Mouse (Mus musculus): ENCODE results near the gene Mpc1. TPM values are rescaled to one million over a fixed set of nuclear protein-coding genes. Genes with fewer than 3 reads are reported as not detected.

Gene Mpc1
- total RNA-seq (2021): 100 to 1,000 TPM; 250 to 257 TPM

DNA sequence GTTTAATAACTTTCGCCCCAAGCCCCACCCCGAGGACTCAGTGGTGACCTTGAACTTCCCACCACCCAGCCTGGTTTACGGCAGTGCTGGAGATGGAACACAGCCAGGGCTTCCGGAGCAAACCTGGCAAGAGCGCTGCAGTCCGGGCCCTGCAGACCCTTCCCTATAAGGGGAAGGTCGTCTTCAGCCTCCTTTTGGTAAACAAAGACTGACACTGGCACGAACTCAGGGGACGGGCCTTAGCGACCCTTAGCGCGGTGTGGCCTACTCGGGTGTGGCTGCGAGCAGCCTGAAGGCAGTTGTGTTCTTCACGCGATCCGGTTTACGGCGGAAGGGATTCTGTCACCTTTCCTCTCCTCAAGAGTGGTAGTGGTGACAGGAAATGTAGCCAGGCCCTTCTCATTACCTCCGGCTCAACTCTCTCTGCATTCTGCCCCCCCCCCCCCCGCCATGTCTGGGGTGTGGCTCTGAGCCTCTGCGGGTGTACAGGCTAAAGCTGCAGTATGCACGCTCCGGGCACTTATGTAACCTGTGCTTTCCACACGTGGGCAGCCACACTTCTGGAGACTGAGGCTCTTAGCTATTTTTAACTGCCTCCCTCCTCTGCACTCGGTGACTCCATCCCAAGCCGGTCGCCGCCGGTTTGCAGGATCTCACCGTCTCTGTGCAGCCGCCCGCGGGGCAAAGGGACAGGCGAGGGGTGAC lies at the start of gene Mpc1:
Mpc1 (plus strand) TSS at position 84 of the 705 bp plus-strand sequence.
- peak; percentile 81 for DNase-seq

DNA sequence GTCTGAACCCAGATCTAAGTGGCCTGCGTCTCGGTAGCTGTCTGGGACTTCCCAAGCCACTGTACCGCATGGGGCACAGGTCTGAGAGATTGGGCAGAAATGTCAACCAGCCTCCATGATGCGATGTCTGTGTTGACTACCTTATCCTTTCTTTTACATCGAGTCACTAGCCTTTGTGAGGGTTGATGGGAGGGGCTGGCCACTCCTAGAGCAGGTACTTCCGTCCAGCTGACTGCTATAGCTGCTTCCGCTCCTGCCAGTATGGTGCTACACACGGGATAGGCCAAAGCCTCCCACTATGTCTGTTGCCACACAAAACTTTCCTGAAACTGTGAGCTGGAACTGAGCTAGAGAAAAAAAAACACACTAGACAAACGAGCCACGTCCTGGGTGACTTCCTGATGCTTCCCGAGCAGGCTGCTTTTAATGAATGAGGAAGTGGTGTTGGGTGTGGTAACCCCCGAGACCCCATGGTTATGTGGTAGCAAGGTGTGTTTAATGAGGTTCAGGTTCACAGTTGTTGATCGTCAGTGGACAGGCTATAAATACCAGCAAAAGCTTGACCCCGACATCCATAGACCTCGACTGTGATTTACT lies 49.0 kb upstream of the Mpc1 start:
- no peak for DNase-seq

- DNase-seq: no peak
Measured at GRCm38 (mm10) chr17:8234537-8234936, 48.2 kb upstream of the Mpc1 start.

DNA sequence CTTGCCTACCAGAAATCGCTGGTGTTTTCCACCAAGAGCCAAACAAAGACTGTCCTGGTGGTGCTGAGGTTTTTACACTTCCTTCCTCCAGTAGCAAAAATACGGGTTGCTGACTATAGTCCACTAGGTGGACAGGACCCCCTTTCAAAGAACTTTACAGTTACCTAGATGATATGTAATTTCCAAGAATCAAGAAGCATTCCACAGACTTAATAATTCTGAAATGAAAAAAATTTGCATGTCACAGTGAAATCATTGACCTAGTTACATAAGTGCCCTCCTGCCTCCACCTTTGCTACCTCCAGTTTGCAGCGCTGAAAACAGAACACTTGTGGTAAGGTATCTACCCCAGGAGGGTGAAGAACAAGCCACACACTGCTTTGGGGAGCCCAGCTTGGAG lies 47.0 kb upstream of the Mpc1 start, which contains the start of gene Ccr6:
Ccr6 (plus strand) TSS at position 301 of the 400 bp plus-strand sequence.
- DNase-seq: no peak

DNA sequence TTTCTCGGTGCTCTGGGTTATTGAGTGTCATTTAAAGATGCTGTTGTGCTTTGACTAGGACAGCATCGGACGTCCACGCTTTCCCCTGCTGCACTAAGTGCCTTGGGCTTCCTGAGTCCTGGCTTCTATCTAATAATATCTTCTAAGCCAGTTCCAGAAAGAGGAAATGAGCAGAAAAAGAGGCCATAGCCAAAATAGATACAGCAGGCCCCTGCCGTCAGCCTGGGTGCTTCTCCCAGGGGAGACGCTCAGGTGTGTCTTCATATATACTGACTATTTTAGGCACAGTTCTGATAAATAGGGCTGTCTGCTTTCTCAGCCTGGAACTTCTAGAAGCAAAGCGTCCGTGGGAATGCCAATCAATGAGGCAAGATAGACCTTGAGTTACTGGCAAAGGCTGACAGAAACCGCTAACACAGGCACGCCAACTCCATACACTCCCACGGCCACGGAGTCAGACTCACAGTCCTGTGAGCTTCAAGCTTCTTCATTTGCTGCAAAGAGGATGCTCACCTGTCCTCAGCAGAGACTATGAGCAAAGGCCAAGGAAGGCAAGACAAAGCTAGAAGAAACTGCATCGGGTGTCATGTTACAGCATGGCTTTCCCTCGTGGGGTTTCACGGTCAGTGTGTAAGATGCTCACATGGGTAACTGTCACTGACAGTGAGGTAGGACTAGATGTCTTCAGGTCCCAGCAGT lies 44.5 kb upstream of the Mpc1 start:
- DNase-seq: no peak

GRCm38 (mm10) chr17:8239561-8239960 lies 43.1 kb upstream of the Mpc1 start:
- no peak for DNase-seq

DNA sequence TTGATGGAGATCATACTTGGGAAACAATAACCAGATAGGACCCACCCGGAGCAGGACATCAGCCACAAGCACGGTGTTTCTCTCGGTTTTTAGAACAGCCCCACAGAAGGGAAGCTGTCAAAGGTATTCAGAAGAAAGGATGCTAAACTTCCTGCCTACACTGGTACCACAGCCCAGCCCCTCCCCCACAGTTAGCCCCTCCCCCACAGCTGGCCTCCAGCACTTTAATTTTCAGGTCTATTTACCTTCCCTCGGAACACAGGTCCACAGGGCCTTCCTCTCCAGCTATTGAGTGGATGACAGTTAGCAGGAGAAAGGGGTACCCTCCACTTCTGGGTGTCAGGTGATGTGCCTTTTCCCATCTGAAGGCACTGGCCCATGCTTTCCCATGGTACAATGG lies 42.2 kb upstream of the Mpc1 start:
- DNase-seq: no peak

GRCm38 (mm10) chr17:8241645-8242044 lies 41.1 kb upstream of the Mpc1 start:
- DNase-seq: no peak

GRCm38 (mm10) chr17:8242186-8242585 lies 40.5 kb upstream of the Mpc1 start:
- DNase-seq: no peak

DNA sequence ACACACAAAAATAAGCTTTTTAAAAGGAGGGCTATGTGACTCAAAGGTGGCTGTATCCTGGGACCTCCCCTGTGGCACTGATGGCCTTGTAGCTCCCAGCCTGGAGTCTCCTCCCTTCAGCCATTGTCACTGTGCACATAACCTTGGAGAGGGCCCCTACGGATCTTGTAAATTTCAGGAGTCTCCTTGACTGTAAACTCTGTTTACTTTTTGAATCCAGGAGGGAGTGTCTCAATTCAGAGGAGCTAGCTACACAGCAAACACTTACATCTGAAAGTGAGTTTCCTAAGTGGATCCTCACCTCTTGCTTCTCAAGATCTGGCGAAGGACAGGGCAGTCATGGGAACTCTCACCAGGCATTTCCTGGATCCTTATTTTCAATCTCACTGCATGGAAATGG lies 38.6 kb upstream of the Mpc1 start:
- DNase-seq: no peak

DNA sequence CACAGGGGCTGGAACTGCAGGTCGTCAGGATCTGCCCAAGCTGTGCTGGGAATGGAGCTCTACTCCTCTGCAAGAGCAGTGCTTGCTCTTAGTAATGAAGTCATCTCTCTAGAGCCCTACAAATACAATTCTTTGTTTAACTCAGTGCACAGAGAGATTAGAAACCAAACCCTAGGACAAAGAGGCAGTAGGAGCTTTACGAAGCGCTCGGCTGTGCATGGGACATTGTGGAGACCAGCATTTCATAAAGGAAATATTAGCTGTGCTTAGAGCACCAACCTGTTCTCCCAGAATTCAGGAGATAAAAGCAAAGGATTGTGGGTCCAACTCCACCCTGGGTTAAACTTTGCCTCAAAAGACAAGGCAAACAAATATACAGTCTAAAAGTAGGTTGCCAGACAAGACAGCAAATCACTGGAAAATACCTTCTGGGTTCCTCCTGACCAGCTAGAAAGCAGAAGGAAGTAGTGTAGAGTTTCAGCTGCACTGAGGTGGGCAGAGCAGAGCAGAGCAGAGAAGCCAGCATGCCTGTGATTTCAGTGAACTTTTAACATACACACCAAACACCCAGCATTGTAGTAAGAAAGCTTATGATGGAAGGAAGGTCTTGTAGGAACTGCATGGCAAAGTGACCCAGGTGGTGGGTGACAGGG lies 36.5 kb upstream of the Mpc1 start:
- DNase-seq: no peak

DNA sequence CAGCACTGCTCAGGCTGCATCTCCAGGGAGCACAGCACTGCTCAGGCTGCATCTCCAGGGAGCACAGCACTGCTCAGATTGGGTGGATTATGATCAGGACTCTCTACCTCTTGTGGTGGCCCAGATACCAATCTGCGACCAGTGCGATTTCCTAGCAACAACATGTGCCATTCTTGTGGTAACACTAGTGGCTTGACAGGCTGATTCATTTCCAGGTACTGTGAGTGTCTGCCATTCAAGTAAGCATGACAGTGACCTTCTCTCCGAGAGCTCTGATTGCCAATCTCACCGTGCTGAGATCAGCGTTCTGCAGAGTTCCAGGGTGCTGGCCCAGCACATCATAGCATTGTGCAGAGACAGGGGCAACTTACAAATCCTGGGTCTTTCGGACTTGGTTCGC lies 31.0 kb upstream of the Mpc1 start:
- no peak for DNase-seq

DNA sequence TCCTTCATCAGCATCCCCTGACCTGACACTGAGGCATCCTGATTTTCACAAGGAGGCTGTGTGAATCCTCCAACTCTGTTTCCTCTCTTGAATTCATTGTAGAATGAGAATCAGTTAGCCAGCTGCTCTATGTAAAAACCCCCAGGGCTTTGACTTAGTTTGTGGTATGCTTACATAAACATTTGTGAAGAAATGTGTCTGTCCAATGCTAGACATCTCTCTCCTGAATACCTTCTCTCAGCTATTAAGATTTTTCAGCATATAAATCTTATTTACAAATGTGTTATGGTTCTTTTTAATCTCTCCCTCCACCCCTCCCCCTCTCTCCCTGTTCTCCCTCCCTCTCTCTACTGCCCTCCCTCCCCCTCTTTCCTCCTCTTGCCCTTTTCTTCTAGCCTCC lies 28.4 kb upstream of the Mpc1 start:
- no peak for DNase-seq

DNA sequence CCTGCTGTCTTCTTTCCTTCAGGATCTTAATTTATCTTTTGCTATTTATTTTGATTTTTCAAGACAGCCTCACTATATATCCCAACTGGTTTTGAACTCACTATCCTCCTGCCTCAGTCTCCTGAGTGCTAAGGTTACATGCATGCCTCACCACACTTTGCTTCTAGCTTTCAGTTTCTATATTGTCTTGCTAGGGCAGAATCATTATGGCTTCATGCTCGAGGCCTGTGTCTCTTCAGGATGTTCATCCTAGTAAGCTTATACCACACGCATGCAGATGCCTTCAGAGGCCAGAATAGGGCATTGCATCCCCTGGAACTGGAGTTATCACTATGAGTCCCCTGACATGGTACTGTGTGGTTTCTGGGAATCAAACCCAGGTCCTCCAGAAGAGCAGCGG lies 27.8 kb upstream of the Mpc1 start:
- DNase-seq: no peak

- no peak for DNase-seq
Measured at GRCm38 (mm10) chr17:8255583-8255982, 27.1 kb upstream of the Mpc1 start.

- DNase-seq: no peak
Measured at GRCm38 (mm10) chr17:8256982-8257381, 25.7 kb upstream of the Mpc1 start.

- peak; percentile 59 for DNase-seq
Measured at GRCm38 (mm10) chr17:8264638-8265037, 18.1 kb upstream of the Mpc1 start.

- no peak for DNase-seq
Measured at GRCm38 (mm10) chr17:8272054-8272749, 10.5 kb upstream of the Mpc1 start.

DNA sequence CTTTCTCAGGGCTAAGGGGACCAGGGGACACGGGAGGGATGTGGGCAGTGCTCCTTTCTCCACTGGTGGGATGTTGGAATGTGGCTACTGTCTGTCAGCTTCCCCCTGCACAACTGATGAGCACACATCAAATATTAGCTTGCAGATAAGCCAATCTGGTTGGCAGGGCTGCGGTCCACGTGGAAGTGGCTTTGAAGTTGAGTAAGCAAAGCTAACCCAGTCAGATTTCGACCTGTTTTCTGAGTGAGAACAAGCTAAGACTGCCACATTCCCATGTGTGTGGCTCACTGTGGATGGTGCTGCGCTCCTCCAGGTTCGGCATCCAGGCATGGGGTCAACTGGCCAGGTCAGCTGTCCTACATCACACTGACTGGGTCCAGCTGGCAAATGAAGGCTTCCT lies 9.8 kb upstream of the Mpc1 start:
- no peak for DNase-seq

DNA sequence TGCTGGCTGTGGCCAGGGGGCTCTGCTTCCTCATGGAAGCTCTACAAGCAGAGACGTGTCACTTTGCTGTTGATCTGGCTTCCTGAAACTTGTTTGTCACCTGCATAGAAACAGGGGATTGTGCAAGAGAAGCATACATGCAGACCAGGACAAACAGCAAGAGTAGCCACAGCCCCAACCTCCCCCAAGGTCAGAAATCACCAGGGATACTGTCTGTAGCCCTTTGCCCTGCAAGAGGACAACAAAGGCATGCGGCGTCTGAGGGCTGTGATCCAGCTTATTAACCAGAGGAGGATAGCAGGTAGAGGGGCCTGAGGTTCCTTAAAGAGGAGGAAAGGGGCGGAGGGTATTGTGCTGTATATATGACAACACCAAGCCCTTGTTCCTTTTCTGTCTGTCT lies 6.6 kb upstream of the Mpc1 start:
- DNase-seq: no peak

- DNase-seq: no peak
Measured at GRCm38 (mm10) chr17:8276680-8277079, 6.0 kb upstream of the Mpc1 start.

- no peak for DNase-seq
Measured at GRCm38 (mm10) chr17:8277266-8277665, 5.4 kb upstream of the Mpc1 start.

- no peak for DNase-seq
Measured at GRCm38 (mm10) chr17:8278356-8278755, 4.3 kb upstream of the Mpc1 start.
